Mouse (Mus musculus) spleen, embryonic (tissue): ENCODE data around the gene Gm5134.

Source experiments
- CTCF ChIA-PET: fragments of 350-600 bp; sonication (Branson Sonifier 250); formaldehyde crosslinking; loops from one replicate; lab custom pipeline; 2022; lab: Charles Lee

Gene Gm5134

DNA sequence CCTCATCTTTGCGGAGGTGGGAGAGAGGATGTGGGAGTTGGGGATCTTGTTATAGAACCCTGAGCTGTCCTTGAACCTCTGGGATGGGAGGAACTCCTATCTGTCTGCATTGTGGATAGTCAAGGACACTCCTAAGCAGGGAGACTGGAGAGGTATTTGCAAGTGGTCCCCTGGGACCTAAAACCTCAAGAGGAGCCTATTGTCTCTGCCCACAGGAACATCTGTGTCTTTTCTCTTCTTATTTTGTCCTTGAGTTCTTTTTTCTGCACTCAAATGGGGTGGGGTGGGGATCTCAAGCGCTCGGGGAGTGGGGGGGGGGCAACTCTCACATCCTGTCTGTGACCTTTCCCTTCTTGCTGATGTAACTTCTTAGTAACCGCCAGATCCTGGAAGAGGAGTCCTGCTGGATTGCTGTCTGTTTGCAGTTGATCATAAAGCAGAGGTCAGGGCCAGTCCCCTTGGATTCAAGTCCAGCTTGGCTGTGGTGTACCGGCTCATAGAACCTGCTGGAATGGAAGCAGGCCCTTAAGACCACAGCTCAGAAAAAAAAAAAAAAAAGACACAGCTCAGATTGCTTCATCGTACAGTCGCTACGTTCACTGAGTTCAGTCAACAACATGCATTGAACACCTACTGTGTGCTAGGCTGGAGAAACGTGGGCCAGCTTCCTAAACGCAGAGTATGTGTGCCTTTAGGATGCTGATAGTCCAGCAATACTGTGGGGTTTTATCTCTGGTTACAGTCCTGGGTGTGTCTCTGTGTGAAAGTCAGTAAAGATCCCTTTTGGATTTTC, 16.3 kb upstream of the Gm5134 start:
- CTCF ChIA-PET, result interaction anchor here (0.7 kb wide), 1 partner anchor 176 kb away, joined by 4 read pairs; no protein-coding TSS in a partner anchor

DNA sequence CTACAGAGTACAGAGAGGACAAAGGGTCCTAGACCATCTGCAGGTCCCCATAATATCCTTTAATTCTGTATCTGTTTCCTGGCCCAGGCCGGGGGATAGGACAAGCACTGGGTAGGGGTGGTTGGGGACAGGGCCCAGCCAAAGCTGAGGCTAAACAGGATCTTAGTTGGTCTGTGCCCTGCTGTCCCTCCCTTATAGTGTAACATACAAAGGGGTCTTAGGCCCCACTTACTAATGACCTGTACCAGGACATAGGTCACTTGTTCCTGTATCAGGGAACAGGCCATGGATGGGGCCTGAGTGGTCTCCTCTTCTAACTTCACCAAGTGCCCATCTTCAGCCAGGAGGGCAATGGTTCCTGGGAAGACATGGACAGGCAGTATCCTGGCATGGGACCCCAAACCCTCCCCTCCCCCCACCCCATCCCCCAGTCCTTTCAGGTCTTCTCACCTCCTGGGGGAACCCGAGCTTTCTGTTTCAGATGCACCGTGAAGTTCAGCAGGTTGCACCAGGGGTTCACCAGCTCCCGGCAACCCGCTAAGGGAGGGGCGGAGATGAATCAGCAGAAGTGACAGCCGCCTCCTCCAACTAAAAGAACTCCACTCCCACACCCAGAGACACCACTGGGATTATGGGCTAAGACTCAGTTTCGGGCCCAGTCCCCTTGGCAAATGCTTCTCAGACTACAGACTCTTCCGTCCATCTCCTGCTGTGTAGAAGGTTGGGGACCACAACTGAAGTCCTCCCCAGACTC, 14.7 kb upstream of the Gm5134 start:
- CTCF ChIA-PET, result no interaction called here

DNA sequence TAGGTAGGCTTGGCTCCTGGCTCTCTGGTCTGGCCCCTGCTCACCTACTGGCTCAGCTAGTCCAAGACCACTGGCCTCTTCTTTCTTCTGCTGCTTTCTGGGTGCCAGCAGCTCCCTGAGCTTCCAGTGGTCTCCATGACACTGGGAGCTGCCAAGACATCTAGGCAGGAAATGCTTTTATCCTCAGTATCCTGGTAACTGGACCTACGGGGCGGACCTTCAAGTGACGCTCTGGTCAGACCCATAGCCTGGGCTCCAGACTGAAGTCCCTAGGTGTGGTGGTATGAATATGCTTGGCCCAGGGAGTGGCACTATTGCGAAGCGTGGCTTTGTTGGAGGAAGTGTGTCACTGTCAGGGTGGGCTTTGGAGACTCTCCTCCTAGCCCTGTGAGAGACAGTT, 13.8 kb upstream of the Gm5134 start, which contains the start of gene Gm867:
Gm867 (minus strand) TSS at position 153 of the 400 bp plus-strand sequence.
- CTCF ChIA-PET, result no interaction called here

DNA sequence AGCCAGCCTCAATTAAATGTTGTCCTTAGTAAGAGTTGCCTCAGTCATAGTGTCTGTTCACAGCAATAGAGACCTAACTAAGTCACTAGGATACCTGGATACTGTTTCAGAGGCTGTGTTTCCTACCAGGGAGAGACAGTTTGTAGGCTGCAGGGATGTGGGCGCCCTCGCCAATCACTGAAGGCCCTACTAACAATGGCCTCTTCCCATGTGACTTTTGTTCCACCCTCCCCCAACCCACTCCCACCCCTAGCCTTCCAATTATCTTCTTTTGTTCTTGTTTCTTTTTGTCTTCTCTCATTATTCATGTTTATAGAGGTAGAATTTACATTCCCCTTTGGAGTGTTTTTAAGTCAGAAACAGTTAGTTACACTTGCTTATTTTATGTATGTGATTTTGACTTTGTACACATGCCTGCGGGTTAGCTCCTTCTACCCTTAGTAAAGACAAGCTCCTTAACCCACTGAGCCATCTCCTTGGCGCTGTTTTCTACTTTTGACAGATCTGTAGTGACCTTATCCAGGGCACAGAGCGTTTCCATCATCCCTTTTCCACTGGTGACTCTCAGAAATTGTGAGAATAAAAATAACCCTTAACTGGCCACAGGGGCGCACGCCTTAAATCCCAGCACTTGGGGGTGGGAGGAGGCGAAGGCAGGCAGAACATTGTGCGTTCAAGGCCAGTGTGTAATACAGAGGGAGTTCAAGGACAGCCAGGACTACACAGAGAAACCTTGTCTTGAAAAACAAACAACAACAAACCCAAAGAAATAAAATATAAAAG, 13.1 kb upstream of the Gm5134 start:
- CTCF ChIA-PET, result no interaction called here

DNA sequence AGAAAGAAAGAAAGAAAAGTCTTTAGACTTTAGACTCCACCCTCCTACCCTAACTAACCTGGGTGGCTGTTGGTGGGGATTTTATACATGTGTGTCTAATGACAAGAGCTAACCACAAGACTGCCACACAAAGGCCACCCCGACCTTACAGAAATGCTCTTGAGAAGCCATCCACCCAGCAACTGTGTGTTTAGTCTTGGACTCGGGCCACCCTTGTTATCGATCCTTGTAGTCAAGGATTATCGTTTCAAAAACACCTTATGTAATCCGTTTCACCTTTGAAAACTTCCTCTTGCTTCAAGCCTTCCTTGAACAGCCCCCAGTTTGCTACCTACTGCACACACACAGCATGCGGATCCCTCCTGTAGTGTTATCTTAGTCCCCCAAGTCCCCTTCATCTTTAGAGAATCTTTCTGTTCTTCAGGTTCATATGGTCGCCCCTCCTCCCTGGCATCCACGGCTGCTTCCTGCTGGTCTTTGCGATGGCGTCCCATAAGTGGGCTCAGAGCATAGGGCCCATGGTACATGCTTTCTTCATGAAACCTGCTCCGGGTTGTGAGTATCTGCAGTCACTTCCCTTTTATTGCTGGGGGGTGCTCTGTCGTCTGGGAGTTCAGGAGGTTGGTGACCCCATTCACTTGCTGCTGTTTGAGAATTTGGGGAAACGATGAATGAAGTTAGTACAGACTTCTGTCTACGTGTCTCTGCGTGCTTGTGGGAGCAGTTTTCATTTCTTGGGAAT, 11.4 kb upstream of the Gm5134 start, which contains the start of gene Vpreb3:
Vpreb3 (plus strand) TSS at position 322 of the 742 bp plus-strand sequence.
- CTCF ChIA-PET, result interaction anchor here (0.7 kb wide), 1 partner anchor 10 kb away, joined by 3 read pairs; no protein-coding TSS in a partner anchor

DNA sequence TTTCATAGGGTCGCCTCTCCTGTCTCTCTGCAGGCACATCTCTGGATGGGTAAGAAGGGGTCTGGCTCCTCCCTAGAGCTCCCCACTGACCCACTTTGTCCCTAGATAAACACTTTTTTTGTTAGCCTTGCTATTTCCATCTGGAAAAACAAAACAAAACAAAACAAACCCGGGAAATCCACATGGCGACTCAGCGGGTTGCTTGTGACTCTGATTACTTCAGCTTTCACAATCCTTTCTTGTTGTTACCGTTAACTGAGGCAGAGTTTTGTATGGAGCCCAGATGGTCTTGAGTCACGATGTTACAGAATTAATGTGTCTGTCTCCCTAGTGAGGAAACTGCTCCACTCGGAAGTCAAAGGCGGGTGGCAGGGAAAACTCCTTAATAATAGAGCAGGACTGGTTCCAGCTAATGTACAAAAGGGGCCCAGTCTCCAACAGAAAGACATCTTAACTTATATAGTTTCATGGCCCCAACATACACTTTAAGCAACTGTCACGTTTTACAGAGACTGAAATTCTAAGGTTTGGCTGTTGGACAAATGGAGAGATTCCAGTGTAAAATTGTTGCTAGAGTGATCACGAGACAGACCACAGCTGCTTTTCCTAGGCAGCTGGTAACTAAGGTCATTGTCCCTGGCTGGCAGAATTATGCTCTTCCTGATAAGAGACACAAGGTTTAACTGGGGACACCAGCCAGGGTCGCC, 10.1 kb upstream of the Gm5134 start:
- CTCF ChIA-PET, result no interaction called here

DNA sequence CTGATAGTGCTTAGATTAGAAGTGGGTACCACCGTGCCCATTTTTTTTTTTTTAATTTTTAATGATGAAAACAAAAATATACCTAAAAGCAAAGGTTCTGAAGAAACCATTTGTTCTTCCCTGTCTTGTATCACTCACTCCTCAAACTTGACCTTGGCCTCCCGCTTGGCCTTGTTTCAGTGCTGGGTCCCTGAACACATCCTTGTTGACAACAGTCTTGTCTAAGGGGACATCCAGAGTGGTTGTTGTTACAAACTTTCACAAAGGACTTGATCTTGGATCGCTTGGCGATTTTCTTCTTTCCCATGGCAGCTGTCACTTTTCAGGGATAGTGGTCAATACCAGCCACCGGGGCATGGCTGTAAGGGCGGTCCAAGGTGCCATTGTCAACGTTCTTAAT, 9.1 kb upstream of the Gm5134 start:
- CTCF ChIA-PET, result no interaction called here

DNA sequence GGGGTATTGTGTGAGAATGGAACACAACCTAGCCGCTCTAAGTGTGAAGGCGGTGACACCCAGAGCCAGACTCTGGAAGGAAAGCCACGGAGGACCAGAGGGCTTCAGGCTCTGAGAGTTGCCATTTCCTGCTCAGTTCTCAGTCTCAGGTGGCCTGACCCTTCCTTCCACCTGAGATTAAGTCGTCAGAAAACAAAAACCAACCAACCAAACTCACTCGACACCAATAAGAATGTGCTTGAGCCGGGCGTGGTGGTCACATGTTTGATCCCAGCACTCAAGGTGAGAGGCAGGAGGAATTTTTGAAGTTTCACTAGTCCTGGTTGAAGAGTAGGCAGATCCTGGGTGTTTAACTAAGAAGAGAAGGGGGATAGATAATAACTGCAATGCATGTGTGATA, 8.4 kb upstream of the Gm5134 start:
- CTCF ChIA-PET, result no interaction called here

DNA sequence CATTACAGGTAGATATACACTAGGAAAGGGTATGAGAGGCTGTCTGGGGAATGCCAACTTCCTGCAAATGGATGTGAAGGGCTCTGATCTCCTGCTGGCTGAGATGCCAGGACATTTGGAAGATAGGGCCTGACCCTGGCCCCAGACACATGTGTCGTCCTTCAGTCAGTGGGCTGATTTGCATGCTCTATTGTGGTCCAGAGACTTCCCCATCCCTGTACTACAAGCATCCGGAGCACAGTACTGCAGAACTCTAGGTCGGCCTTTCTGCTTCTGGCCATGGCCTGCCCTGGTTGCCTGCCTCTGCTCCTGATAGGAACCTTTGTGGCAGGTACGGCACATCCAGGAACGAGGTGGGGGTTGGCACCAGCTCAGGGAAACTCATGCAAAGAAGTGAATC, 6.2 kb upstream of the Gm5134 start:
- CTCF ChIA-PET, result interaction anchor here (0.5 kb wide), 1 partner anchor 12 kb away, joined by 11 read pairs; no protein-coding TSS in a partner anchor

DNA sequence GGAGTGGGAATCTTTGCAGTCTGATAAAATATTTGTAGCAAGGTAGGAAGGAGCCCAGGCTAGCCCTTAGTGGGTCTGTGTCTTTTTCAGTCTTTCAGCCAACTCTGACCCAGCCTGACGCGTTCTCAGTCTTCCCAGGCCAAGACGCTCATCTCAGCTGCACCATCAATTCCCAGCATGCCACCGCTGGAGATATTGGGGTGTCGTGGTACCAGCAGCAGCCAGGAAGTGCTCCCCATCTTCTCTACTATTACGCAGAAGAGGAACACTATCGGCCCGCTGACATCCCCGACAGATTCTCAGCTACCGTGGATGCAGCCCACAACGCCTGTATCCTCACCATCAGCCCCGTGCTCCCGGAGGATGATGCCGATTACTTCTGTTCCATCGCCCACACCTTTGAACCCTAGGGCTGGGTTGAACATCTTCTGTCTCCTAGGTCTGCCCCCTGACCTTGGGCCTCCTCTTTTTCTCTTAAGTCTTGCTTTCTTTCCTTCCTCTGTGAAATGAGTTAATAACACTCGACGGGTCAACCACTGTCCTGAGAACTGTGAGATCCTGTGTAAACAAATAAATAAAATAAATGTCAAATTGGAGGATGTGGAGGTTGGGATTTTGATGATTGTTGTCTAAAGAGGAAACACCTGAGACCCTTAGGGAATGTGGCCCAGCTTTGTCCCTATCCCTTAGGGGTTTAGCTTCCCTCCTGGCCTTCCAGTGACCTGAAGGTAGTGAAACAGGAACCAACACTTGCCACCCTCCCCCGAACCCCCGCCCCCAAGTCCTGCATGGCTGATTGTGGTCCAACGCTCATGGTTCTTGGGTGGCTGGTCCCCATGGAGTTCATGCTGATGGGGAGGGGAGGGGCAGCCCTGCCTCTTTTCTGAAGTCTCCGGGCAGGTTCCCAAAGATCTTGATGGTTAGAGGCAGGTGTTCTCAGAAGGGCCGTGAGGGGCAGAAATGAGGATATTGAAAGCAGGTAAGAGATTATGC, 5.0 kb upstream of the Gm5134 start:
- CTCF ChIA-PET, result interaction anchor here (2.5 kb wide), 1 partner anchor 67 kb away, joined by 9 read pairs; no protein-coding TSS in a partner anchor

DNA sequence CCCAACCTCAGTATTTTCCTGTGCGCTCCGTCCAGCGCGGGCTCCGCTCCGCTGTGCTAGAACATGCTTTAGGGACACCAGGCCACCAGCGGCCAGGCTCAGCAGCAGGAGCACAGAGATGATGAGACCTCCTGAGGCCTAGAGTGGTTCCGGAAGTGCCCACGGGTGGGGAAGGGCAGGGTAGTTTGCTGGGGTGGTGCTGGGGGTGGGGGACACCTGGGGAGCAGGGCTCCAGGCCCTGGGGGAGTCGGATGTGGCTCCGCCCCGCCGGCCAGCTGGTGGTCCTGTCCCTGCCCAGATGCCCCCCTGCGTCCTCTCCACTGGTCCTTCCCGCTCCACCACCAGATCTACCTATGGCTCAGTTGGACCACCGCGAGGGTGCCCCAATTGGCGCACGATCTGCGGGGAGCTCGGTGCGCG, 3.5 kb upstream of the Gm5134 start:
- CTCF ChIA-PET, result interaction anchor here (0.6 to 2.5 kb wide), 10 partner anchors 19 to 888 kb away, joined by 3 to 11 read pairs (median 5); partner anchors contain the start of gene Smarcb1

DNA sequence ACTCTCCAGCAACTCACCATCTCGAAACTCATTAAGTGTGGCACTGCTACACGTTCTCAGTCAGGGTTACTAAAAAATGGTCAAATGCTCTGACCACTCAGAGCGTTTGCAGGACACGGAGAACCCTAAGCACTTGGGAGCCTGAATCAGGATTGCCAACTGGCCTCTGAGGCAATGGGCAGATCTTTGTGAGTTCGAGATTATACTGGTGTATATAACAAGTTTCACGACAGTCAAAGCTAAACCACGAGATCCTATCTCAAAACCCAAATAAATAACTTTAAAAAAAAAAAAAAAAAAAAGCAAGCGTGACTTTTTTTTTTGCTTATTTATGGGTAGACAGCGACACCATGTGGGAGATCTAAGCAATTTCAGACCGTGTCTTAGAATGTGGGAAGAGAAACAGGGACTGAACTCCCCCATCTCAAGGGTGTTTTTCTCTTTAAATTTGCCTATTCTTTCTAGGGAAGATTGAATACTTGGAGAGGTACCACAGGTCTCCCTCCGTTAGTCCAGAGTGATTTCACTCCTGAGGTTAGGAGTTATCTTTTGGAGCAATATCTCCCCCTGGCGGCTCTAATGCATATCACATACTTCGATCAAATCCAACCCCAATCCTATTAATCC, 2.8 kb upstream of the Gm5134 start:
- CTCF ChIA-PET, result interaction anchor here (0.6 to 2.5 kb wide), 13 partner anchors 16 to 888 kb away, joined by 3 to 10 read pairs (median 4); partner anchors contain the start of genes Mmp11 and Smarcb1

DNA sequence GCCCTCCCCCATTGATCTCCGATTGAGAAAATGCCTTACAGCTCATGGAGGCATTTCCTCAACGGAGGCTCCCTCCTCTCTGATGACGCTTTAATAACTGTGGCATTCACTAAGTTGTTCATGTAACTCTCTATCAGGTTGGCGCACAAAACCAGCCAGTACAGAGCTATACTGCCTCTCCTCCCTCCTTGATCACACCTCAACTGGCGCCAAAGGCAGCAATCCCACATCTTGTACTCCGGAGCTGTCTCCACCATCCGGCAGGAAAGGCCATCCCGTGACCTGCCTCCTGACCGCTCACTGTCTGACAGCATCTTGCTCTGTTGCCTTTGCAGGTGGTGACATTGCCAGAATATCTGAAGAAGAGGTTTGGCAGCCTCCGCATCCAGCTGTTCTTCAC, 19.5 kb downstream of the Gm5134 start:
- CTCF ChIA-PET, result no interaction called here

DNA sequence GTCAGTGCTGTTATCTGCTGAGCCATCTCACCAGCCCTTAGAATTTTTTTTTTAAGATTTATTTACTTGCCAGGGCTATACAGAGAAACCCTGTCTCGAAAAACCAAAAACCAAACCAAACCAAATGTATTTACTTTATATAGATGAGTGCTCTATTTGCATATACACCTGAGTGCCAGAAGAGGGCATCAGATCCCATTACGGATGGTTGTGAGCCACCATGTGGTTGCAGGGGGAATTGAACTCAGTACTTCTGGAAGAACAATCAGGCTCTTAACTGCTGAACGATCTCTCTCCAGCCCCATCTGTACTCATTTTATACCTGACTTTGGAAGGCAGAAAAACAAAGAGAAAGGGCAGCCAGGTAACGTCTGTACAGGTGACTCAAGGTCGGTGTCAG, 20.9 kb downstream of the Gm5134 start:
- CTCF ChIA-PET, result interaction anchor here (0.6 kb wide), 2 partner anchors 24 to 50 kb away, joined by 3 to 5 read pairs; no protein-coding TSS in a partner anchor

DNA sequence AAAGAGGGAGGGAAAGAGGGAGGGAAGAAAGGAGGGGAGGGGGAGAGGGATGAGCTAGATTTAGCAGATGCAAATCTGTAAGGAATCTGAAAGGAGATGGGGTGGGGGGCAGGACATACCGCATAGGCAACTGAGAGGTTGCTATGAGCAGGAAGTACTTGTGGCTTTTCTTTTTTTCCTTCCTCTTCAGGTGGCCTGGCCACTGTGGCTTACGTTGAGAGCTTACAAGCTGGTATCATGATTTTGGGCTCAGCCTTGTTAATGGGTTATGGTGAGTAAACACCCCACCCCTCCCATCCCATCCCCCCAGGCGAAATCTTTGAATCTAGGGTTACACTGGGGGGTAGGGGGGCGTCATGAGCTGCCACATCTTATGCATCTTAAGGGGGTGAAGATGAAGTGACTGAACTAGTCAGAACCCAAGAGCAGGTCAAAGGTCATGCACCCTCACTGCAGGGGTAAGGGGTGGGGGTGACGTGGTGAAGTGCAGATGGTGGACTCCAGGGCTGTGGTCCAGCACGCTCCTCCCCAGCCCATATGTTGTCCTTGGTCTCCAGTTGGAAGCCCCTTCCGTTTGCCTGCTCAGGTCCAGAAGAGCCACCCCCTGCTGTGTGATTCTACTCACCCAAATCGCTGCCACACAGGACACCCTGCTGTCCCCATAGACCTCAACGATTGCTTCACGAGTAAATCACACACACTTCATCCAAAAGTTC, 24.0 kb downstream of the Gm5134 start:
- CTCF ChIA-PET, result no interaction called here

DNA sequence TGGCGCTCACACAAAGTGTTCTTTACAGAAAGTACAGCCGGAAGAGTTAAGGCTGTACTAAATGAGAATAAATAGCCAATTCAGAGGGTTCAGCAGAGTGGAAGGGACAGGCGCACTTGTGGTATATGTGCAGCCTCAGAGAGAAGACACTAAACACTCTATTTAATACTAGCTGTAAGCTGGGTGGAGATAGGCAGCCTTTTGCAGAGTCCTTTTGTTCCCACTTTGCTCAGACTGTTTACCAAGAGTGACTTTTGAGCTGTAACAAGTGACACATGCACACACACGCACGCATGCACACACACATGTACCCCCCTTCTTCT, 24.5 kb downstream of the Gm5134 start:
- CTCF ChIA-PET, result no interaction called here

DNA sequence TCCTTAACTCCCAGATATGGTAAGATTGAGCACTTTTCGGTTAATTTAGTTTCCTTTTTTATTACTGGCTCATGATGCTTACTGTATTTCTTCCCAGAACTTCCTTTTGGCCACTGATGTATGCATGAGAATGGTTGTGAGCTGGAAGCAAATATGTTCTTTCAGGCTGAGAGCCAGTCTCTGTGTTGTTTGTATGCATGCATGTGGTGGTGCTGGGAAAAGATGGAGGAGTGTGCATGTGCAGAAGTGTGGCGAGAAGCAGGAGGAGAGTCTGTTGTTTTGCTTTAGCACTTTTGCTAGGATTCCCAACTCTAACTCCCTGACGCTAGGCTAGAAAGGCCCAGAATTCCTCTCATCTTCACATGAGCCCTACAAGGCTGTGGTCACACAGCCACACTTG, 25.1 kb downstream of the Gm5134 start:
- CTCF ChIA-PET, result no interaction called here
